Mouse (Mus musculus) neural tube, embryonic 10.5 days (tissue): ENCODE measurements at regions not wholly inside any gene's neighbourhood (a gene's known extent, or its start where the extent isn't known, plus 50 kb on each side); places are given as distances from the start of the nearest gene placed in this dataset.

ENCODE experiments used
- DNase-seq: peaks from one replicate; pipeline ENCODE4 v3.0.0-alpha.2; 2017; ENCODE audit warnings: low spot score; ENCODE audit errors: extremely low spot score

- no peak for DNase-seq
These were observed 517.1 kb upstream of the Adam5 start for GRCm38 (mm10) chr8:25341225-25341624.

- no peak for DNase-seq
These were observed 516.6 kb upstream of the Adam5 start for GRCm38 (mm10) chr8:25340729-25341128.

GRCm38 (mm10) chr8:25332120-25332607 is 508.0 kb upstream of the Adam5 start:
- no peak for DNase-seq

- DNase-seq: no peak
These were observed 507.1 kb upstream of the Adam5 start for GRCm38 (mm10) chr8:25331161-25331776.

- no peak for DNase-seq
These were observed 505.6 kb upstream of the Adam5 start for GRCm38 (mm10) chr8:25329791-25330190.

- DNase-seq: no peak
These were observed 504.1 kb upstream of the Adam5 start for GRCm38 (mm10) chr8:25328318-25328717.

GRCm38 (mm10) chr8:25326930-25327329 is 502.8 kb upstream of the Adam5 start:
- no peak for DNase-seq

GRCm38 (mm10) chr8:25326257-25326656 is 502.1 kb upstream of the Adam5 start:
- no peak for DNase-seq

GRCm38 (mm10) chr8:25324731-25325130 is 500.6 kb upstream of the Adam5 start:
- no peak for DNase-seq

- no peak for DNase-seq
These were observed 499.7 kb upstream of the Adam5 start for GRCm38 (mm10) chr8:25323643-25324420.

- no peak for DNase-seq
These were observed 492.2 kb upstream of the Adam5 start for GRCm38 (mm10) chr8:25316383-25316782.

GRCm38 (mm10) chr8:25311811-25312533 is 487.8 kb upstream of the Adam5 start:
- no peak for DNase-seq

- no peak for DNase-seq
These were observed 483.8 kb upstream of the Adam5 start for GRCm38 (mm10) chr8:25307956-25308355.

GRCm38 (mm10) chr8:25307511-25307910 is 483.3 kb upstream of the Adam5 start:
- DNase-seq: no peak

- DNase-seq: no peak
These were observed 482.8 kb upstream of the Adam5 start for GRCm38 (mm10) chr8:25306769-25307491.
